Mouse (Mus musculus) brown adipose tissue, adult 24 weeks (tissue): ENCODE results near the gene Zfp280c. TPM values are rescaled to one million over a fixed set of nuclear protein-coding genes. Genes with fewer than 3 reads are reported as not detected.

Source experiments
- H3K27ac ChIP-seq: fragments of 200-500 bp; replicated peaks from 2 replicates; pipeline ENCODE4 v1.5.1; 2012; ENCODE audit warnings: low read depth, mild to moderate bottlenecking, low read length
- H3K4me1 ChIP-seq: fragments of 200-500 bp; 2 replicates; pipeline ENCODE4 v1.6.1; 2012; ENCODE audit warnings: low read length, mixed read lengths; ENCODE audit not compliant: control insufficient read depth, insufficient read depth, insufficient read length
- H3K4me3 ChIP-seq: fragments of 200-500 bp; 2 replicates; pipeline ENCODE4 v1.5.1; 2012; ENCODE audit warnings: low read depth, mild to moderate bottlenecking, low read length, moderate library complexity; ENCODE audit not compliant: insufficient read depth
- polyA plus RNA-seq: library from polyadenylated mRNA; stranded (reverse); fragments of >200 nt; gene quantifications from 2 replicates; pipeline ENCODE4 v1.2.4, GENCODE M21; 2012; ENCODE audit not compliant: missing spikeins, insufficient read depth, insufficient read length

The Zfp280c gene
- polyA plus RNA-seq, 1 experiment, result 8.9 TPM

- Histone ChIP-seq H3K4me3 (peak overlapping the region; percentile 44), H3K27ac (no peak overlapping the region), H3K4me1 (no peaks in the 10 kb centered on the region)
Observed at GRCm38 (mm10) chrX:48519549-48520085, 74.7 kb downstream of the Zfp280c start.

GRCm38 (mm10) chrX:48518808-48519548 is 75.3 kb downstream of the Zfp280c start, which contains the start of gene Rab33a:
Gene Rab33a, plus strand, starts transcription at chrX:48519285.
- Histone ChIP-seq H3K4me1 (no peaks in the 10 kb centered on the region), H3K4me3 (peak within 1 kb of the TSS; percentile 44), H3K27ac (no peak within 1 kb of the TSS)

GRCm38 (mm10) chrX:48518211-48518807 is 76.0 kb downstream of the Zfp280c start:
- no peaks in the 10 kb centered on the region for H3K4me1 ChIP-seq
- H3K27ac ChIP-seq, result no peak overlapping the region
- no peak overlapping the region for H3K4me3 ChIP-seq

GRCm38 (mm10) chrX:48513824-48514223 is 80.5 kb downstream of the Zfp280c start:
- Histone ChIP-seq H3K4me3 (peak overlapping the region; percentile 68), H3K4me1 (no peaks in the 10 kb centered on the region), H3K27ac (no peak overlapping the region)

- Histone ChIP-seq H3K27ac (peak within 1 kb of the TSS; percentile 53; the same call in 1 of the 2 replicates), H3K4me1 (no peaks in the 10 kb centered on the region), H3K4me3 (peak within 1 kb of the TSS; percentile 83)
Observed at GRCm38 (mm10) chrX:48513166-48513807, 81.0 kb downstream of the Zfp280c start, which contains the start of gene Aifm1. Gene Aifm1, minus strand, starts transcription at chrX:48513563.

GRCm38 (mm10) chrX:48493763-48494162 is 100.5 kb downstream of the Zfp280c start:
- H3K4me1 ChIP-seq, result no peaks in the 10 kb centered on the region
- H3K27ac ChIP-seq, result no peak overlapping the region
- H3K4me3 ChIP-seq, result no peak overlapping the region

Other genes with a start within 250 kb of the Zfp280c start
- gene Elf4, start 131.4 kb downstream of the Zfp280c start, polyA plus RNA-seq, result 1.9 and 2.6 TPM in 2 replicates
- 121 and 191 TPM in 2 replicates for gene Aifm1, start 80.9 kb downstream of the Zfp280c start, polyA plus RNA-seq
- not detected in 2 replicates for gene Rab33a, start 75.2 kb downstream of the Zfp280c start, polyA plus RNA-seq
- gene Slc25a14, start 28.9 kb upstream of the Zfp280c start, polyA plus RNA-seq, result 2.0 and 5.5 TPM in 2 replicates
- not detected in 2 replicates for gene Gpr119, start 80.0 kb upstream of the Zfp280c start, polyA plus RNA-seq
- gene Rbmx2, start 100.5 kb upstream of the Zfp280c start, polyA plus RNA-seq, result 3.3 and 4.3 TPM in 2 replicates